Mouse (Mus musculus) megakaryocyte-erythroid progenitor cell, adult 5-6 weeks (primary cell): ENCODE results near the gene Hs3st2. TPM values are rescaled to one million over a fixed set of nuclear protein-coding genes. Genes with fewer than 3 reads are reported as not detected.

Experiments
- ATAC-seq: replicated peaks from 2 replicates; pipeline ENCODE4 v1.8.0; 2016; ENCODE audit warnings: mild to moderate bottlenecking, inconsistent platforms; ENCODE audit not compliant: severe bottlenecking, poor library complexity, low FRiP score, low TSS enrichment
- total RNA-seq, 2 experiments: library from RNA; stranded (forward) in 1 of 2; stranded (reverse) in 1 of 2; fragments of 200-1000, 215-1000 nt in 1 of 2; fragments of >200 nt in 1 of 2; fragmentation: Nextera tagmentation in 1 of 2; gene quantifications; 2 replicates each; pipeline ENCODE4 v1.2.3; 2014 to 2017

The Hs3st2 gene
- total RNA-seq, 2 experiments from 2014 or later: not detected

DNA sequence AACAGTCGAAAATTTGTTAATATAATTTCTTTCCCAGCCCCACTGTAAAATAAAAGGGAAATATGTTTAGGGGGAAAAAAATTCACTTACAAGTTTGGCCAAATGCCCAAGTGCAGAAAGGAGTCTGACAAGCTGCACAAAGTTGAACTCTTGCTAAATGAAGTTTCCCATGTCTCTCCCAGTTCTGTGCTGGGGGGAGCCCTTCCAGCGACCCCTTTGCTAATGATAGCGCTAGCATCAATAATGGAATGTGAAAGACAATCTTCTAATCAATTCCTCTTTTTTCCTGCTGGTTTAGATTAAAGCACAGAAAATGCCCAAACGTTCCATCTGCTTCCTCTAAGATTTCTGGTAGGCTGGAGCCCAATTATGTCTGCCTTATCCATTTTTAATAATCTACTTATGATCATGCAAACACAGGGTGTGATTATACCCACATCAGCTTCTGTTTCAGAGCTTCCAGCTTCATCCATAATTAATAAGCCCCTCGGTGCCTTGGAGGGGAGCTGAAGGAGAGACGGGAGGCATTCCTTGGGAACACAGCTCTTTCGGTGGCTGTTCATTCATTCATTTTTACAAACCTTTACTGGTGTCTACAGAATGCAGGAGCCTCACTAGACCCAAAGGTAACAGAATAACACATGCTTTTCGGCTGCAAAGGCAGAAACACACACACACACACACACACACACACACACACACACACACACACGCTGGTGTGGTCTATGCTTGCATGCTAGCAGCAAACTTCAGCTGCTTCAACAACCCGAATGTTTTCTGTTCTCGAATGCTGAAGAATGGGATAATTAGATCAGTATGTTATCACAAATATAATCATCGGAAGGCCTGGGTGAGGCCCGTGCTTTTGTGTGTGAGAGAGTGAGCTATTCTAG is 59.5 kb downstream of the Hs3st2 start:
- no peak for ATAC-seq

DNA sequence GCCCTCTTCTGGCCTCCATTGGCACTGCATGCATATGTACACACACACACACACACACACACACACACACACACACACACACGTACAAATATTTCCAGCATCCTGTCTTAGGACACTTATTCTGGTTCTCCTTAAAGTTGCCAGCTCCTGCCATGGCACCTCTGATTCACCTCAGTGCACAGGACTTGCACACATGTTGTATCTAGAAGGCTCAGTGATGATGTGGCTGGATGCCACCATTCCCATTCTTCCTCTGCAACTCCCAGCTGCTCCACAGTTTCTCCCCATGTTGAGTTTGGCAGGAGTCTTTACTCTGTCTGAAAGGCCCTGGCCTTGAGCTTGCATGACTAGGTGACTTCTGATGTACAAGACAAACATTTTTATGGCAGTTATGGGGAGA is 65.1 kb downstream of the Hs3st2 start:
- ATAC-seq: no peak

DNA sequence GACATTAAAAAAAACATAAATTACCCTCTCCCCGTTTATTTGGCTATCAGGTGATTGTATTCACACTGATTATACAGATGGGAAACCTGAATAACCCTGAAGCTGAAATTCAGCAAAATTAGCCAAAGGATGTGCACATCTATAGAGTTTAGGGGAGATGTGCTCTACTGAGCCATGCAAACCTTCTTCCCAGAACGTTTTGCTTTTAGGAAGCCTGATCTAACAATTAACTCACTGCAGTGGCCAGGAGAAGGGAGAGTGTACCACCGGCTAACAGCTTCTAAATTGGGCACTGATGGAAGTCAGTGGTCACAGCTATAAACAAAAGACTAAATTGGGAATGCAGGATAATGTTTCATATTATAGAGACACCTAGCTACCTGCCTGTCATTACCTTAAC is 66.4 kb downstream of the Hs3st2 start:
- ATAC-seq: no peak

DNA sequence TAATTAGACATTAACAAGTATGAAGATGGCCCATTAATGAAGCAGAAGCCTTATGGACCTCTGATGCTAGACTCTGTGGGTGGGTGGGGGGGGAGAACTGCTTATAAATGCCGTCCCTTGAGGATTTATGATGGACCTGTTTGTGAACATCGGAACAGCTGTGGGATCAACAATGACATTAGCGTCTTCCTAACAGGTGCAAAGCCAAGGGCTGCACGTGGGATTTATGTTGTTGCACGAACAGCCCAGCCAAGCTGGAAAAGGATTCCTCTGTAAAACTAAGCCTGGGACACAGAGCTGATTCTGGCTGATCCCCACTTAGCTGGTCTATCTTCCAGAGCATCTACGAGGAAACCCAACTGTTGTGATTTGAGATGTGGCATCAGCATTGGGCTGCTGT is 69.0 kb downstream of the Hs3st2 start:
- no peak for ATAC-seq

DNA sequence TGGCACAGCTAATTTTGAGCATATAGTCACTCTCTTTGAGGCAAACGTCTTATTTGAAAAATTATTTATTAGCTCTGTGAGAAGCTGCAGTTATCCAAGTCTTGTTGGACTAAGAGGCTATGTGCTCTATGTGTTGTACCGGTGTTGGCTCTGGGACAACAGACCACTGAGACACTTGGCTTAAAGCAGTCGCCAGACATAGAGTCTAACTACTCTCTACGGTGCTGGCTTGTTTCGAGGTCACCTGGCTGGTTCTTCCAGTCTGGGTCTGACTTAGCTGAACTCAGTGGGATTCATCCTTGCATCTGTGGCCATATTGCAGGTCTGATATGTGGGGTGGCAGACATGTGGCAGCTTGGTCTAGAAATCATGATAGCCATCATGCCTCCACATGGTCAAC is 72.8 kb downstream of the Hs3st2 start:
- no peak for ATAC-seq

DNA sequence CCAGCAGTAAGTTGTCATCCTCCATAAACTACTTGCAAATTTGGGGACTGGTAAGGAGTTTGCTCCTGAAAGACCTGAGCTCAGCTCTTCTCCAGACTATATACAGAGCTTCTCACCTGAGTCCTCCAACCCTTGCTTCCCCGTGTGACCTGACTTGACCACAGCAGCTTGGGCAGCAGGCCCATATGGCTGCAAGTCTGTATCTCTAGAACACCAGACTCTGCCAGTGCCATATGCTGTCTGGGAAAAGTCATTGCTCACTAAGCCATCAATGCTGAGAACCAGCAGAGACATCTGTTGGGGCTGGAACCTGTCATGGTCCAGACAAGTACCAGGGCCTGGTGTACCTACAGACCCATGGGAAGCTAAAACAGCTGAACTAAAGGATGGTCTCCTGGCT is 73.5 kb downstream of the Hs3st2 start:
- no peak for ATAC-seq

DNA sequence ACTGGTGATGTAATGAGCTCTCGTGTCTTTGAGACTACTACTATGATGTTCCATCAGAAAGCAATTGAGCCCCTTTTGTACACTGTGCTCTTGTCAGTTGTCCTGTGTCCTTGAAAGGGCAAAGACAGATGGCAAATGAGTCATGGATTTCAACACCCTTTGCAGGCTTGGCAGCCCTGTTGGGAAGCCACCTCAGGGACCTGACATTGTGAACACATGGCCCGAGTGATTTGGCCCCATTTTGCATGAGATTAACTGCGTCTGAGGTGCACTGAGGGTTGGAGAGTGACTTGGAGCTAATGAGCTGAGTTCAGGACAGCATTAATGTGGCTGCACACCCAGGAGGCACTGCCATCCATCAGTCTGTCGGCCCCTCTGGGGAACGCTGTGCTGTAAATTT is 74.7 kb downstream of the Hs3st2 start:
- ATAC-seq: no peak

DNA sequence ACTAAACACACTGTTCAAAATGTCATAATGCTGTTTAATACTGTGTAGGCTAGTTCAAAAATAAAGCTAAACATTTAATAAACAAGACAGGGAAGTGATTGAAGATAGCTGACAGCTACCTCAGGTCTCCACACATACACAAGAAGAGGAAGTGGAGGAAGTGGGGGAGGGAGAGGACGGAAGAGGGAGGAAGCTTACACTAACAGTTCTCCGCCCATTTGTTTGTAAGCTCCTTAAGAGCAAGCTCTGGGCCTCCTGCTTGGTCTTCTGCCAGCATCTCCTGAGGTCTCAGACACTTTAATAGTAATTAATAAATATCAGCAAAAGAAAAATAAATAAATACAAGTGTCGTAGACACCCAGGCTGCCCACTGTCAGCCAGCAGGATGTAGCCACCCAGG is 77.8 kb downstream of the Hs3st2 start:
- ATAC-seq: no peak

DNA sequence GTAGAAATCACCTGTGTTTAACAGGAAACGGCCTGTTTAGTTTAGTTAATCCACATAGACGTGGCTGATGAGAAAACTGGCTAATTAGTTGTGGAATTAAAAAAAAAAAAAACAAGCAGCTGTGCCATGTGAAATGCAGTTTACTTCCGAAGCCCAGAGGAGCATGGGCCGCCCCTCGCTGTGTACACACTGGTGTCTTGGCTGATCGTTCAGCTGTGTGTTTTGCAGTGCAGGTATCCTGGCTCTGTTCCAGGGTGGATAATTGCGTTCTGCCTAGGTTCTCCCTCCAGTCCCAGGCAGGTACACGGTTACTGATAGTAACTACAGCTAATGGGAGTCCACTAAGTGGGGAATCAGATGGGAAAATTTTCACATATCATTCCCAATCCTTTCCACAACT is 86.6 kb downstream of the Hs3st2 start:
- ATAC-seq: no peak

DNA sequence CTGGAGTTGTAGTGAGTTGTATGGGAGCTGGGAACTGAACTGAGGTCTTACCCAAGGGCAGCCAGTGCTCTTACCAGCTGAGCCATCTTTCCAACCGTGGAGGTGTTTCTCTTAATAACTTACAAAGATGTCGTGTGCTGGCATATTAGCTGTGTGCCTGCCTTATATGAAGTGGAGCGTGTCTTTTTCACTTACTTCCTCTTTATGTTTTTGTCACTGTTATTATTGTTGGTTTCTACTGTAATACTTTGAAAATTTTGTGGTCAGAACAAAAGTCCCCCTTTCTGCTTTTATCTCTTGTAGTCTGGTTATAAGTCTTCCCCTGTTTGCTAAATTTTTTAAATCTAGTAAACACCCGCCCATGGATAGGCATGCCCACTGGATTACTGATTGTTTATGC is 88.4 kb downstream of the Hs3st2 start:
- ATAC-seq: no peak

DNA sequence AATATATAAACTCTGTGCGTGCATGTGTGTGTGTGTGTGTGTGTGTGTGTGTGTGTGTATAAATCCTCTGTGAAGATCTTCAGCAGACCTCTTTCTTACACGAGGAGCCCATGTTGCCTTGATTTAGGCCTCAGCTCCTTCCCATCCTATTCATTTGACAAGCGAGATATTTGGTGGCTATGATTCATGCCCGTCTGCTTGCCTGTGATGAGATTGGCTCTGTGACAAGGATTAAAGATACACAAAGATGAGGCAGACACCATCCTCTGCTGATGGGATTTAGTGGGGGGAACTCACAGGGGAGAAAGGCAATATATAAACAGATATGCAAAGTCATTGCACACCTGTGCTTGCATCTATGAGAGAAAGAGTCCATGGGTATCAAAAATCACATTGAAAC is 92.9 kb downstream of the Hs3st2 start:
- no peak for ATAC-seq

DNA sequence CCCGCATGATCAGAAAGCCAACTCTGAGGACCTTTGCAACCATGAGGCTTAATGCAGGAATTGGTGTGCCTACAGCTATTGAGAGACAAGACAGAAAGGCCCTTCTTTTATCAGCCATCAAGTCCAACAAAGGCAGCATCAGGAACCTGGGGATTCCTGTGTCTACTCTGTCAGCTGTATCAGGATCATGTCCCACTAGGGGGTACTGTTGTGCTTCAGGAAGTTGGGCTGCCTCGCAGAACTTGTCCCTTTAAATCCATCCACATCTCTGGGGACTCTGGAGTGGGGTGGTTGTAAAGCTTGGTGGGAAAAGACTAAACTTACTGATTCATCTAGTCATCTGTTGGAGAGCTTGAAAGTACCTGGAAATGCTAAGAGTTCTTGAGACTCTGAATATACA is 93.6 kb downstream of the Hs3st2 start:
- ATAC-seq: no peak

DNA sequence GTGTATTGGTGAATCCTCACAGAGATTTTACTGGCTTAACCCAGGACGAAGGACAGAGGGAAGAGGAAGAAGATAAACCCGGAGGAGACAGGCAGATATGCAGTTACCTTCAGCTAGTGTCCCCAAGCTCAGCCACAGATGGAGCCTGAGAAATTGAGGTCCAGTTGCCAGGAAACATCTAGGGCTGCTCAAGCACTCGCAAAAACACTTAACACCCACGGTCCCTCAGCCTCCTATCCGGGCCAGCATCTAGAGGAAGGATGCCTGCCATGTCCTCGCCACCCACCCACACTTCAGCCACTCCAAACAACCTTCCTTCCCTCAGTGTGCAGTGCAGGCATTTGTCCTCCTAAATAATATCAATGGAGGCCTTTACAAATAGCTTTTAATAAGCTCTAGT is 95.6 kb downstream of the Hs3st2 start:
- no peak for ATAC-seq

DNA sequence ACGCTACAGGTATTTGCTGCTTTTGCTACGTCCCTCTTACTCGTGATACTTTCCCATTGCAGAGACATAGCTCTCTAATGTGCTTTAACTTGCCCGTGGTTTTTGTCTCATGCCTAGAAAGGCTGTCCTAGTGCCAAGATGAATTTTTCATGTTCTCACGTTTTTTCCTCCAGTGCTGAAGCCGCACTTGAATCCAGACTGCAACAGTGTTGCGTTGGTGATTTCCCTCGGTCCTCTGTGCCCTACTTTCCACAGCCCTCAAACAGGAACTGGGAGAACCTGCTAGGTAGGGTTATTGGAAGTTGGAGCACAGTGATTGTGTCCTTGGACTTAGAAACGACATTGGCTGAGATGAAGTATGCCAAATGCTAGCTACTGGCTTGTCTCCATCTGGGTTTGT is 97.7 kb downstream of the Hs3st2 start:
- ATAC-seq: no peak

DNA sequence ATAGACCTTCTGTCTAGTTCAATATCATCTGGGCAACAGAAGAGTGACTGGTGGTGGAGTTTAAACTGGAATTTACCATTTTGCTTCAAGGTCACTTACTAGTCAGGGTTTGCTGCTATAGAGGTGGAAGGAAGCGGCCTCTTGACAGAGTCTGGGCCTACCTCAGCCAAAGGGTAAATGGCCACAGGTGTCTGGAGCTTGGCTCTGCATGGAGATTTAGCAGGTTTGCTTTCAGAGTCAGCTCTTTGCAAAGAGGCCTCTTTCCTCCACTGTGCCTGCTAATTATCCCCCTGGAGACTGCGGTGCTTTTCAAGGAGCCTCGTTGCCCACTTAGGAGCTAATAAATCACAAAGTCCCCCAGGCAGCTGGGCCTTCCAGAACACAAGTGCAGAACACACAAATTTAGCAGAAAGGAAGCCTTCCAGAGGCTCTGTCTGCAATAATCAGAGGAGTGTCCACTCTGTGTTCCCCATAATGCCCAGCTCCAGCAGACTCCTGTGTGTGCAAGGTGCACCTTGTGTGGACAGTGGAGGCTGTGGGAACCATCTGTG is 99.9 kb downstream of the Hs3st2 start:
- ATAC-seq: no peak

DNA sequence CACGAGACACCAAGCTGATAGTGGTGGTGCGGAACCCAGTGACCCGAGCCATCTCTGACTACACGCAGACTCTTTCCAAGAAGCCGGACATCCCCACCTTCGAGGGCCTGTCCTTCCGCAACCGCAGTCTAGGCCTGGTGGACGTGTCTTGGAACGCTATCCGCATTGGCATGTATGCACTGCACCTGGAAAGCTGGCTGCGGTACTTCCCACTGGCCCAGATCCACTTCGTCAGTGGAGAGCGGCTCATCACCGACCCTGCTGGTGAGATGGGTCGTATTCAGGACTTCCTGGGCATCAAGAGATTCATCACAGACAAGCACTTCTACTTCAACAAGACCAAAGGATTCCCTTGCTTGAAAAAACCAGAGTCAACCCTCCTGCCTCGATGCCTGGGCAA is 108.9 kb downstream of the Hs3st2 start:
- ATAC-seq: no peak

DNA sequence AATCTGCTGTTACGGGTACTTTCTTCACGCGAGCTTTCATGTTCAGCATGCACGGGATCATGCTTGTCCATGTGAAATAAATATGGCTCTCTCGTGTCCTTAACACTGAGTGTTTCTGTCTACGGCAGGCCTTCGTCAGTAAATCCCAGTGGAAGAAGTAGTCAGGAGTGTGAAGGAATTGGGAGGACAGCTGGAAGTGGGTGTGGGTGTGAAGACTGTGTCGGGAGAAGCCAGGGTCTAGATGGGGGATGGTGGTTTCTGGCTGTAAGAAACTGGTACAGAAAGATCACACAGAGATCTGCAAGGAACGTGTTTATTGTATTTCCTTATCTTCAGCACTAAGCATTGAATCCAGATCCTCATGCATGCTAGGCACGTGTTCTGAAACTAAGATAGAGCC is 110.0 kb downstream of the Hs3st2 start:
- ATAC-seq: no peak

DNA sequence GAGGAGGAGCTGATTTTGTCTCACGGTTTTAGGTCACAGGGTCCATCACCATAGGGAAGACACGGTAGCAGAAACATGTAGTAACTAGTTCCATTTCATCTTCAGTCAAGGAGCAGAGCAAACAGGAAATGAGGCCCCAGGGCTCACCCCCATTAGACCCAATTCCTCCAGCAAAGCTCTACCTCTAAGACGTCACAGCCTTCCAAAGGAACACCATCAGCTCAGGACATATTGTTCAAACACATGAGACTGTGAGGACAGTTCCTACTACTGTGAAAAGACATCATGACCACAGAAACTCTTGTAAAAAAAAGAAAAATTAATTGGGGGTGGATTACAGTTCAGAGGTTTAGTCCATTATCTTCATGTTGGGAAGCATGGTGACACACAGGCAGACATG is 125.1 kb downstream of the Hs3st2 start:
- ATAC-seq: 0 out of 2 replicates have a peak, but pooled peaks have one; percentile 18

DNA sequence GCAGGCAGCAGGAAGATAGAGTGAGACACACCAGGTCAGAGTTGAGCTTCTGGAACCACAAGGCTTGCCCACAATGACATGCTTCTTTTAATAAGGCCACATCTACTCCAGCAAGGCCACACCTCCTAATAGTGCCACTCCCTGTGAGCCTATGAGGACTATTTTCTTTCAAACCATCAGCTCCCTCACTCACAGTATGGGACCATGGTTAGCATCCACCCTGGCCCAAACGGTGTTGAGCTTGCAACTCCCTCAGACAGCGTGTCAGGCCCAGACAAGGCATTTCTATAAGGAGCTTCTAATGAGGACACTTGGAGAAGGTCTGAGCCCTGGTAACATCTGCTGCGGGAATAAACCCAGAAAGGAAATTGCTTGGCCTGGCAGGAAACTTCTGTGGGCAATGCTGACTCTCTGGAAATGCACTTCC is 125.5 kb downstream of the Hs3st2 start:
- ATAC-seq: peak; percentile 61

DNA sequence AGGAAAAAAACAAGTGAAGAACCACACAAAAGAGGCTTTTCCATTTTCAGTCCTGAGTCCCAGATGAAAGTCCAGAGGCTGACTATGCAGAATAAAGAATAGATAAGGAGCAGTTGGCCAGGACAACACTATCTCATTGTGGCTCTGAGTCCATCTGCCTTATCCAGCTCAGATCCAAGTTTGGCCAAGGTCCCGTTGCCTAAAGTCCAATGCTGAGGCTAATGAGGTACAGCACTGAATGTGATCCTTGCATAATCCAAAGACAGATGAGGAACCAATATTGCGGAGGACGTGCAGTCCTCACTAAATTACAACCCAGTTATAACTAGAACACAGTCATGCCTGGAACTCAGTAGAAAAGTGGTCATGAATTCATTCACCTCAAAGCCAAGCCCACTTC is 130.5 kb downstream of the Hs3st2 start:
- no peak for ATAC-seq

DNA sequence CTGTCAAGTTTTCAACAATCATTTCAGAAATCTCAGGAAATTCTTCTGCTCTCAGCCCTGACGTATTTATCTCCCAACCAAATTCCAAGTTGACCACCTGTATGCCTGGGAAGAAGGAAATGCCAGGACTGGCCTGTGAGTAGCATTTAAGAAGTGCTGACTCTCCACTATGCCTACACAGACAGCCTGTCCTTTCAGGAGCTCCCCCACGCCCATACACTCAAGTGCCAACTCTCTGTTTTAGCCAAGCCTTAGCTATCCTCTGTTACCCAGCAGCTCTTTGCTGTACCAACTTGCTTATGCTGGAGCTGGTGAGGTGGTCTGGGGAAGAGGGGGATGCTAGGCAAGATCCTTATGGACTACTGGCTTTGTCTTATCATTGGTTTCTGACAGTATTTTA is 137.4 kb downstream of the Hs3st2 start:
- ATAC-seq: no peak
